Mouse (Mus musculus): ENCODE results near the gene Gtpbp1.

The Gtpbp1 gene

GRCm38 (mm10) chr15:79723439-79723838, 32.8 kb downstream of the Gtpbp1 start:
- peak; percentile 75 for DNase-seq (ENCODE audit: low read depth, low spot score)

DNA sequence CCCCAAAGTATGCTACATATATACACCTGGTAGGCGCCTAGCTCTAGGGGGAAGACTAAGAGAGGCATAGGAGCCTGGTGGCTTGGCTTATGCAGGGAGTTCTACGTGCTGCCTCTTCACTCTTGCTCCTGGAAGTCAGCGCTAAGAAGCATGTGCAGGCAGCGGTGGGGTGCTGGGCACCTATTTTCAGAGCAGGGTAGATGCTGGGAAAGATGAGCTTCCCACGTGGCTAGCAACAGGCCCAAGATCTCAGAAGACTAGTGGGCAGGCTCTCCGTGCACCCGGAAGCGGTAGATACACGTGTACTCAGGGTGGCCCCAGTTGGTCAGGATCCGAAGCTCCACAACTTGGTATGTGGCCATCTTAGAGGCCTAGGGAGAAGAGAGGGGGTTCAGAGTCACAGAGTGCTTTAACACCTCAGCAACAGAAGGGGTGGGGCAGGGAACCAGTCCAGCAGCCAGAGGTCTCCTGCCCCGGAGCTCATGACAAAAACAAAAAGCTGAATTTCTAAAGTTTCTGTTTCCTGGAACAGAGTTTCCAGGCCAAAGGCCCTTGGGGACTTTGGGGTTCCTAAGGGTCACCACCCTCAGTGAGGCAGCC, 34.6 kb downstream of the Gtpbp1 start:
- peak; percentile 88 for DNase-seq (ENCODE audit: low read depth, low spot score)

- no peak for DNase-seq (ENCODE audit: low read depth, low spot score)
Measured at GRCm38 (mm10) chr15:79727840-79728239, 37.2 kb downstream of the Gtpbp1 start.

DNA sequence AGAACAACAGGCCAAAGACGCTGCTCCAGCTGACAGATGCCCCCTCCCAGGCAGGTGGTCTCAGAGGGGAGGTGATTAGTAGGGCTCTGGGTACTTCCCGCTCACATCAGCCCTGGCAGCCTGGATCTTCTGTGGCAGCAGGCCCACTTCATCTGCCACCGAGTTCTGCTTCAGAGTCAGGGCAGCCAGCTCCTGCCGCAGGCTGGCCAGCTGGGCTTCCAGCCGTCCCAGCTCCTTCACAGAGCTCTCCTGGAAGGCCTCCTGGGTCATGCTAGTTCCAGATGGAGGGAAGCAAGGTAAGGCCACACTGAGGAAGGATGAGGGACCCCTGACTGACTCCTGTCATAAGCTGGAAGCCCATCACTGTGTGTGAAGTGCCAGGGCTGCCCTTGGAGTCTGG, 37.7 kb downstream of the Gtpbp1 start:
- no peak for DNase-seq (ENCODE audit: low read depth, low spot score)

- no peak for DNase-seq (ENCODE audit: low read depth, low spot score)
Measured at GRCm38 (mm10) chr15:79728731-79729388, 38.2 kb downstream of the Gtpbp1 start.

DNA sequence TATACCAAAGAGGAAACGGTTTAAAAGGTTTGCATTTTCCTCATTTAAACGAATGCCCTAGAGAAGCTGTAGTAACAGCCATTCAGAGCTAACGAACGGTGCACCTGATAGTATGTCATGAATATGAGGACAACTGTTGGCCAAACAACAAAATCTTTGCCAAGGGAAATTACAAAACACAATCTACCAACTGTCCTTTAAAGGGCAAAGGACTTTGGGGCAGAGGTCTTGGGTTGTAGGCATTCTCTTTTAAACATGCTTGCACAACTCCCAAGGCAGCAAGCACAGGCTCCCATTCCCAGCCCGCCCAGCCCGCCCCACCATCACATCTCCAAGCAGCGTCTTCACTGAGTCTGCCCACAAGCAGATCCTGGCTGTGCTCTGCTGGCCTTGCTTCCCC, 40.9 kb downstream of the Gtpbp1 start:
- DNase-seq (ENCODE audit: low read depth, low spot score): no peak

DNA sequence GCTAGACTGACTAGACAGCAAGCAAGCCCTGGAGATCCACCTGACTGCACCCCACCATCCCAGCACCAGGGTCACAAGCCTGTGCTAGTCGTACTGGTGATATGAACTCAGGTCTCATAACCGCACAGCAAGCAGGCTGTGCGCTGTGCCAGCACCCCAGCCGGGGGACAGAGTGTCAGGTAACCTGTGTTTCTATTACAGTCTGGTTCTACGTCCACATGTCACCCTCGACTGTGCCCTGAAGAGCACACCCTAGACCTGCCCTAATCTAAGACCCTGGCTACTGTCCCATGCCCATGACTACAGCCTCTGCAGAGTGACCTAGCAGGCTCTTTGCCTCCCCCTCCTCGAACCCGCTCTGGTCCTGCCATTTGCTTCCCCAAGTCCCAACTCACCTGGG, 42.5 kb downstream of the Gtpbp1 start:
- peak; percentile 92 for DNase-seq (ENCODE audit: low read depth, low spot score)

- no peak for DNase-seq (ENCODE audit: low read depth, low spot score)
Measured at GRCm38 (mm10) chr15:79733640-79734039, 43.0 kb downstream of the Gtpbp1 start.

- peak; percentile 87 for DNase-seq (ENCODE audit: low read depth, low spot score)
Measured at GRCm38 (mm10) chr15:79734311-79734710, 43.7 kb downstream of the Gtpbp1 start.

- DNase-seq (ENCODE audit: low read depth, low spot score): no peak
Measured at GRCm38 (mm10) chr15:79740739-79741138, 50.1 kb downstream of the Gtpbp1 start.

DNA sequence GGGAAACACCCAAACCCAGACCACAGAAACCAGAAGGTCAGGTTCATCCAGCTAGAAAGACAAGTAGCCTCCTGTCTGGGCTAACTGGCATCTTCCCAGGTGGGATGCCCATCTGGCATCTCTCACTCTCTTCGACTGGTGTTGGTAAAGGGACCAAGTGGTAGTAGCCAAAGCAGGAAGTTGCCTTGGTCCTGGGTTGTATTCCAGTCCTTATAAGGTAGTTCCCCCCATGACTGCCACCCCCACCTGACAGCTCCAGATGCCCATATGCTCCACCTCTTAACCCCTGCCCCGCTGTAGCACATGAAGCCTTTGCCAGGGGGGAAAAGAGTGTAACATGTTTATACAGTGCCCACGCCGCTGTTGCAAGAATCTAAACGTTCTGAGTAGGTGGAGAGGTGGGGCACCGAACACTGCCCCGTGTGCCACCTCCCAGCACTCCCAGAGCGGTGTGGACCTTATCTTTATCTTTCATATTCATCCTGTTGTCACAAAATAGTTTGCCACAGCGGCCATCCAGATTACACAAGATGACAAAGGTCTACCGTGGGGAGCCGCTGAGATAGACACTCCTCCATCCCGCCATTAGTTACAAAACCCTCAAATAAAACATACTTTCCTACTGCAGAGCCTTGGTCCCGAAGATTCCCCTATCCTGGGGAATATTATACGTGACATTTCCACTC, 50.7 kb downstream of the Gtpbp1 start:
- DNase-seq (ENCODE audit: low read depth, low spot score): peak; percentile 87

DNA sequence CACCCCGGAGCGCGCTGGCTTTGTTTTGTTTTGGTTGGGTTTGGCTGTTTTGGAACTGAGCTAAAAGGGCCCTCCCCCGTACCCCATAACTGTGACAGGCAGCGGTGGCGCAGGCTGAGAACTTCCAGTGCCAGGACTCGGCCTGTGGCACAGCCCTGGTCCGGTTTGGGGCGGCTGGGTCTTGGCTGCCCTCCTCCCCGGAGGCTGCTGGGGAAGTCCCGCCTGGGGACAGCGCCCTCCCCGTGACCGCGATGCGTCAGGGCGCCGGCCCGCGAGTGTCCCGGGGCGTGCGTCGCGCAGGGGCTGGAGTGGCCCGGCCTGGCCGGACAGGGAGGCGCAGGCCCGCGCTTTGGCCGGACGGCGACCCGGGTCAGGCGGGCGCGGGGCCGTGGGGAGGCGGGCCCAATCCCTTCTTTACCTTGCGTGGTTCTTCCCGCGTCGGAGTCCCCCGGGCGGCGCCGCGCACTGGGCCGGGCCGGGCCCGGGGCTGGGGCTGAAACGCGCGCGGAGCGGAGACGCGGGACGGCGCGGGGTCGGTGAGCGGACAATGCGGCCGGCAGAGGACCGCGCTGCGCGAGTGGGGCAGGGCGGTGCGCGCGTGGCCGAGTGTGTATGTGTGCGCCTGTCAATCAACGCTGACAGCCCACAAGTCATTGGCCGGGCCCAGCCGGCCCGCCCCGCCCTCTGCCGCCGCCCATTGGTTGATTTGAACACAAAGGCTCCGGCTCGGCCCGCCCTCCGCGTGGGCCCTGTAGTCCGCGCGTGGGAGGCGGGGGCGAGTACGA, 51.5 kb downstream of the Gtpbp1 start, which contains the start of gene Sun2:
Sun2 (minus strand) TSS at position 616 of the 785 bp plus-strand sequence.
- DNase-seq (ENCODE audit: low read depth, low spot score): peak; percentile 93

- no peak for DNase-seq (ENCODE audit: low read depth, low spot score)
Measured at GRCm38 (mm10) chr15:79742706-79743023, 52.0 kb downstream of the Gtpbp1 start.

DNA sequence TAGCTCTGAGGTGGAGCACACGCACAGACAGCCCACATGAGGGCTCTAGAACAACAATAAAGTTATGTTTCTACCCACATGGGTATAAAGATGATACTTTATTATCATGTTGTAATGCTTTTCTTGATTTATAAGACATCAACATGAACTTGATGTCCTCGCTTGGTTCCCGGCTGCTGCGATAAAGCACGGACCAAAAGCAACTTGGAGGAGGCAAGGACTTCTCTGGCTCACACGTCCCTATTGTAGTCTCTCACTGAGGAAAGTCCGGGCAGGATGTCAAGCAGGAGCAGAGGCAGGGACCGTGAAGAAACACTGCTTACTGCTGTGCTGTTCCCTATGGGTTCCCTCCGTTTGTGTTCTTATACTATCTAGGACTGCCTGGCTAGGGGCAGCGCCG, 53.4 kb downstream of the Gtpbp1 start:
- no peak for DNase-seq (ENCODE audit: low read depth, low spot score)

DNA sequence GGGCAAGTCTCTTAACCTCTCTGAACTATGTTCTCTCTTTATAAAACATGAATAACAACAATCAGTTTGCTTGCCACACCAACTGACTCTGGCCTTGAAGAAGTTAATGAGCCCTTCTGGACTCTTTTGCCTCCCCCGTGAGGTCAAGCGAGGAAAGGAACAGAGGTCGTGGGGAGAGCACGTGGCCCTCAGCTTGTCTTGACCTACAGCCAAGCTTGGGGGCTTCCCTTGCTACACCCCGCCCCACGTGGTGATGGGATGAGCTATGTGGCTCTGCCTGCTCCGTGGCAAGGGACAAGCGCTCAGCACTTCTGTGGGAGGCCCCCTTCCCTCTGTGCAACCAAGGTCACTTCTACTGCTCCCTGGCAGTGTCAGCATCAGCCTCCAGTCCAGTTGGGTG, 54.1 kb downstream of the Gtpbp1 start:
- DNase-seq (ENCODE audit: low read depth, low spot score): no peak

- DNase-seq (ENCODE audit: low read depth, low spot score): no peak
Measured at GRCm38 (mm10) chr15:79745312-79745711, 54.7 kb downstream of the Gtpbp1 start.

- no peak for DNase-seq (ENCODE audit: low read depth, low spot score)
Measured at GRCm38 (mm10) chr15:79745883-79746282, 55.2 kb downstream of the Gtpbp1 start.

- no peak for DNase-seq (ENCODE audit: low read depth, low spot score)
Measured at GRCm38 (mm10) chr15:79747998-79748397, 57.4 kb downstream of the Gtpbp1 start.

- no peak for DNase-seq (ENCODE audit: low read depth, low spot score)
Measured at GRCm38 (mm10) chr15:79749162-79749561, 58.5 kb downstream of the Gtpbp1 start.

- DNase-seq (ENCODE audit: low read depth, low spot score): no peak
Measured at GRCm38 (mm10) chr15:79750266-79750665, 59.6 kb downstream of the Gtpbp1 start.

- no peak for DNase-seq (ENCODE audit: low read depth, low spot score)
Measured at GRCm38 (mm10) chr15:79751772-79752171, 61.1 kb downstream of the Gtpbp1 start.

DNA sequence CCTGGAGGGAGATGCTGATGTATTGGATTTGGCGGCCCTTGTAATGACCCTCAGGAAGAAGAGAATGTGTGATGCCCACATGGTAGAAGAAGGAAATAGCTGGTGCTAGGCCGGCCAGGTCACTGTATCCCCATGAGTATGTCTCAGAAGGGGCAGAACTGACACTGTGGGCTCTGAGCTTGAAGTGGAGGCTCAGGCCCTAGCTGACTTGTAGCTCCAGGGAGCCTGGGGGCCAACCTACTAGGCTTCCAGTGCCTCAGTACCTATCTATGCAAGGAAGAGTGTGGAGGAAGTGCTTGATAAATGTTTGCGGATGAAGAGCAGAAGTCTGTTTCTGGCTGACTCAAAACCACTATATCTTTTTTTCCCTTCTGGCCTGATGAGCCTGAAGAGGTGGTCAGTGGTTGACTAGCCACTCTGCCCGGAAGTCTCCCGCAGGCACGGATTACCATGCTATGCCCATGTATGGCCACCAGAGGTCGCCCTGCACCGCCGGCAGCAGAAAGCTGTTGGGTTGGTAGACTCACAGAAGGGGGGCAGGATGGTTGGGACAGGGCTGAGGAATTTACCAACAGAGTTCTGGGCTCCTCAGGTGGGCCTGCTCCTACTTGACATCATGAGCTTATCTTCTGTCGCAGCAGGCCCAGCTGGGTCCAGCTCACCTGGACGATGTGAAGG, 62.2 kb downstream of the Gtpbp1 start:
- DNase-seq (ENCODE audit: low read depth, low spot score): no peak

Data from skeletal muscle tissue, adult 2 months (tissue).